Mouse (Mus musculus) testis, adult 2 months (tissue): ENCODE measurements around the gene Fam133b. TPM values are rescaled to one million over a fixed set of nuclear protein-coding genes. Genes with fewer than 3 reads are reported as not detected.

ENCODE experiments used
- H3K27ac ChIP-seq: fragments of 200-500 bp; 2 replicates; pipeline ENCODE4 v1.5.1; 2012; ENCODE audit warnings: low read depth, low read length; ENCODE audit not compliant: control insufficient read depth, insufficient read depth
- H3K27me3 ChIP-seq: fragments of 200-500 bp; 2 replicates; pipeline ENCODE4 v1.6.1; 2012; ENCODE audit warnings: mild to moderate bottlenecking, low read length, moderate library complexity; ENCODE audit not compliant: control insufficient read depth, insufficient read depth
- H3K36me3 ChIP-seq: fragments of 200-500 bp; 2 replicates; pipeline ENCODE4 v1.6.1; 2012; ENCODE audit warnings: mild to moderate bottlenecking, low read length; ENCODE audit not compliant: control insufficient read depth, insufficient read depth
- H3K4me1 ChIP-seq: fragments of 200-500 bp; 2 replicates; pipeline ENCODE4 v1.6.1; 2012; ENCODE audit warnings: low read length; ENCODE audit not compliant: control insufficient read depth, insufficient read depth
- H3K4me3 ChIP-seq: fragments of 200-500 bp; 2 replicates; pipeline ENCODE4 v1.5.1; 2012; ENCODE audit warnings: low read depth, mild to moderate bottlenecking, low read length, moderate library complexity, mixed read lengths; ENCODE audit not compliant: control insufficient read depth
- CTCF ChIP-seq: fragments of 200-500 bp; IDR thresholded peaks from 2 replicates; pipeline ENCODE4 v1.5.1; 2012; ENCODE audit warnings: low read depth, mild to moderate bottlenecking, inconsistent platforms, low read length, moderate library complexity; ENCODE audit not compliant: control insufficient read depth, insufficient read depth, insufficient replicate concordance
- POLR2A ChIP-seq: fragments of 200-500 bp; IDR thresholded peaks from 2 replicates; pipeline ENCODE4 v1.6.1; 2012; ENCODE audit warnings: low read depth, mild to moderate bottlenecking, inconsistent platforms, low read length, moderate library complexity; ENCODE audit not compliant: control insufficient read depth
- polyA plus RNA-seq: library from polyadenylated mRNA; depleted of rRNA; stranded (reverse); fragments of >200 nt; gene quantifications from 2 replicates; pipeline ENCODE4 v1.2.3, GENCODE M21; 2012

The Fam133b gene
- polyA plus RNA-seq, 1 experiment, result 10.1 TPM

DNA sequence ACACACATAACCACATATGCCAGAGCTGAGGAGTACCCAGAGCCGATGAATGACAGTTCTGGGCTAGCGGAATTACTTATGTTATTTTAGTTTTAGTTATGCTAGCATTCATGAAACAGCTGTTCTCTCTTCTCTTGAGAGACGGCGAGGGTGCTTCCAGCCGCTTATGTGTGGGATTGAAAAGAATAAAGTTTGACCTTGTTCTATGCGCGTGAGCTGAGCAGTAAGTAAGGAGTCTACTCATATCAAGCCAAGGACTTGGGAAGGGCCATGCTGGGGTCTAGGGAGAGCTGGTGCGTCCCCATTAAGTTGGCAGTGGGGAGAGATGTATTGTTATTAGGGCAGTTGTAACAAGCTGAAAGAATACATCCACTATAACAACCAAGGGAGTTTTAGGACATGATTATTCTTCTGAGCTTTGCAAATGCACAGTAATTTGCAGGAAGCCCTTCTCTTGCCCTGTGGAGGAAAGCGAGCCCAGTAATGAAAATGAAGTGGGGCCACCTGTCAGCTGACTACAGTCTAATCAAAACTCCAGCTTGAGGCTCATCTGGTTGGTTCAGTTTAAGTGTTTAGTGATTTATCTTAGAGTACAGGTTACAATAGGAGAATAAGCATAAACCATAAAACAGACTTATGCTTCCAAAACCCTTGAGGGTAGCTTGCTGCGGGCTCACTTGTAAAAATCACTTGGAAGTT, 32.4 kb upstream of the Fam133b start:
- no peaks in the 10 kb centered on the region for H3K4me1 ChIP-seq
- TF ChIP-seq CTCF (no peak), POLR2A (no peak)

DNA sequence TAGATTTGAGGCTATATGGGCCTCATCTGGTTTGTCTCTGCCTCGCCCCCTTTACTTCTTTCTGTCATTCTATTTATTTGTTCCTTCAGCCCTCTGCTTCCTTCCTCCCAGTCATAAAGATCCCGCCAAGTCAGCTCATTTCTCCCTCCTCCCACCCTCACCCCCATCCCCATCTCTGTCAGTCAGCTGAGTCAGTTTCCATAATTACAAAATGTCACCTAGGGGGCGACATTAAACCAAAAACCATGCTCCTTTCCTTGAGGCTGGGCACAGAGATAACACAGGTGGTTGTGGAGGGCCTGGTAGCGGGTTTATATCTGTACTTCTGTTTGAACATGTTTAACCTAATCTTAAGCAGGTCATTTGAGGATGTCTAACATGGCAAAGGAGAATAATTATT, 31.0 kb upstream of the Fam133b start:
- Histone ChIP-seq H3K4me3 (no peak overlapping the region), H3K27me3 (no peaks in the 10 kb centered on the region), H3K27ac (no peak overlapping the region), H3K4me1 (no peaks in the 10 kb centered on the region), H3K36me3 (no peaks in the 10 kb centered on the region)
- TF ChIP-seq CTCF, result no peak
- TF ChIP-seq POLR2A, result no peak

More for the DNA sequence above, 32.4 kb upstream of the Fam133b start:
- H3K36me3 ChIP-seq, result no peaks in the 10 kb centered on the region
- no peaks in the 10 kb centered on the region for H3K27me3 ChIP-seq
- H3K27ac ChIP-seq, result no peak overlapping the region
- no peak overlapping the region for H3K4me3 ChIP-seq

DNA sequence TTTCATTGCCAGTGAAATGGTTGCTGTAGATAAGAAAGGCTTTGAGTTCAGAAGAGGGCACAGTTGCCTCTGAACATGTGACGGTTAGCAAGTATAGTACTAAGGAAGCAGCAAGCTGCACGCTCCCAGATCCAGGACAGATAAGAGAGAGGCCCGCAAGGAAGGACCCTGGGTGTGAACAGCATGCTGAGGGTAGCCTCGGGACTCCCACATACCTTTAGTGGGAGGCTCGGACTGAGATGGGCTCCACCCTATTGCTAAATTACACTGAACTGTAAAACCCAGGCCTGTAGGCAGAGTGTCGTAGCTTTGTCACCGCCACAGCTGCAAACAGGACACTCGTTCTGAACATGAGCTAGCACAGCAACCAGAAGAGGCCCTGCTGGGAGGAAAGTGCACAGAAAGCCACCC, 28.7 kb upstream of the Fam133b start:
- Histone ChIP-seq H3K27me3 (no peaks in the 10 kb centered on the region), H3K4me1 (no peaks in the 10 kb centered on the region), H3K27ac (no peak overlapping the region), H3K36me3 (no peaks in the 10 kb centered on the region; the same call in 1 of the 2 replicates), H3K4me3 (no peak overlapping the region)
- TF ChIP-seq CTCF (no peak), POLR2A (no peak)

DNA sequence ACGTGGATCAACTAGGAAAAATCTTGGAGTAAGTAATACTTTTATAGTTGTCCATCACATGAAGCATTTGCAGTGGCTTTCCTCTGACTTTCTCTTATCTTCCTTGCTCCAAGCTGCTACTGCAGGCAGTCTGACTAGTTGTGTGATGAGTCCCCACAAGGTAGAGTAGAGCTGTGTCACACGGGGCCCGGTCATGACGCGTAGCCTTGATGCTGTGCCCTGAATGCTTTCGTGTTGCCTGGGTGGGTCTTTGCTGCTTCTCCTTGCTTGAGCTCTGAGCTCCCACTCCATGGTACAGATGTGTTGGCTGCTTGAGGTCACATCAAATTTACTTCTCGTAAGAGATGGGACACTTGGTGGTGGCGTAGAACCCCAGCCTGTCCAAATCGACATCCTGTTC, 28.2 kb upstream of the Fam133b start:
- no peak overlapping the region for H3K4me3 ChIP-seq
- no peak overlapping the region for H3K27ac ChIP-seq
- TF ChIP-seq CTCF, result no peak
- TF ChIP-seq POLR2A, result no peak
- H3K4me1 ChIP-seq, result no peaks in the 10 kb centered on the region
- no peaks in the 10 kb centered on the region; the same call in 1 of the 2 replicates for H3K36me3 ChIP-seq
- no peaks in the 10 kb centered on the region for H3K27me3 ChIP-seq

DNA sequence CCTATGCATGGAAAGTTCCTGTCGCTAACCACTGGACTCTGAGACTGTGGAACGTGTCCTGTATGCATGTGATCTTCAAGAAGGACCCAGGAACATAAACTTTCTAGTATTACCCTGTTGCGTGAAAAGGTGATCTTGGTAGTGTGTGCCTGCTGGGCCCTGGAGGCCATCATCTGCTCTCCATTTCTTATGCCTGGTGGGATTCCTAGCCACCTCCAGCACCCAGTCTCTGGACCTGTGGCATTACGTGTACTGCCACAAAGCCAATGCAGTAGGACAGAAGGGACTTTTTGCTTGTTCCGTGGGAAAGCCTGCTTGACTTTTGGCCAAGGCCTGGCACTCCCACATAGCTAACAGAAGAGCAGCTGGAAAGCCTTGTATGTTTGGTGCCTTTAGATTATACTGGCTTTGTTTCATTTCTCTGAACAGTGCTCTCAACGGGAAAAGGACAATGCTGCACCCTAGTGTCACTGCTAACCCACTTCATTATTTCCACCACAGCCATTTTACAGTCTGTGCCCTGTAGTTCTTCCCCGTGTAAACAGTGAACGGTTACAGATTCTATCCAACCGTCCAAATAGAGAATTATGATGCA, 27.1 kb upstream of the Fam133b start:
- no peaks in the 10 kb centered on the region; the same call in 1 of the 2 replicates for H3K36me3 ChIP-seq
- H3K27me3 ChIP-seq, result no peaks in the 10 kb centered on the region
- no peak for TF ChIP-seq POLR2A
- H3K4me3 ChIP-seq, result no peak overlapping the region
- no peak overlapping the region for H3K27ac ChIP-seq
- no peaks in the 10 kb centered on the region for H3K4me1 ChIP-seq

DNA sequence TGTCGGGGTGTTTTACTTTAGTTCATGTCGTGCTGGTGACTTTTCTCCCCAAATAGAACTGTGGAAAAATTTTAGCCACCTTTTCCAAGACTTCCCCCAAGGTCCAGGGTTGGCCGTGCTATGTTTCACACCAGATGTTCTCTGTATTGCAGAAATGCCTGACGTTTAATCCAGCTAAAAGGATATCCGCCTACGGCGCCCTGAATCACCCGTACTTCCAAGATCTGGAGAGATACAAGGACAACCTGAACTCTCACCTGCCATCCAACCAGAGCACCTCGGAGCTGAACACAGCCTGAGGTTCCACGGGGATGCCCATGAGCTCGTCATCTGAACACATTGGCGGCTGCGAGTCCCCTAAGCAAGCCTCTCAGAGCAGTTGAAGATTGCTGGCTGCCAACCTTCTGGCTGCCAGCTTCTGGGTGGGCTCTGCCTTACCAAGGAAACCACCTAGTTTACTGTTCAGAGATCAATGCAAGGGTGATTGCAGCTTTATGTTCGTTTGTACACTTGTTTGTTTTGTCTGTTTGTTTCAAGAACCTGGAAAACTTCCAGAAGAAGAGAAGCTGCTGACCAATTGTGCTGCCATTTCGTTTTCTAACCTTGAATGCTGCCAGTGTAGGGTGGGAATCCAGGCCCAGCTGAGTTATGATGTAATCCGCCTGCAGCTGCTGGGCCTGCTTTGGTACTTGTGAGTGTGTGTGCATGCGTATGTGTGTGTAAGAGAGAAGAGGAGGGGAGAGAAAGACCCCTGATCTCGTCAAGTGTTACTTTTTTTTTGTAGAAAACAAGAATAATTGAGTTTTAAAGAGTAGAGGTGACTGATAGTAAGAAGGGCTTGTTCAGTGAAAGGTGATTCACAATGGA, 22.9 kb upstream of the Fam133b start:
- H3K4me3 ChIP-seq, result no peak overlapping the region
- no peak for TF ChIP-seq POLR2A
- TF ChIP-seq CTCF, result no peak
- H3K36me3 ChIP-seq, result no peaks in the 10 kb centered on the region; the same call in 1 of the 2 replicates
- H3K4me1 ChIP-seq, result no peaks in the 10 kb centered on the region
- H3K27ac ChIP-seq, result no peak overlapping the region
- H3K27me3 ChIP-seq, result no peaks in the 10 kb centered on the region

DNA sequence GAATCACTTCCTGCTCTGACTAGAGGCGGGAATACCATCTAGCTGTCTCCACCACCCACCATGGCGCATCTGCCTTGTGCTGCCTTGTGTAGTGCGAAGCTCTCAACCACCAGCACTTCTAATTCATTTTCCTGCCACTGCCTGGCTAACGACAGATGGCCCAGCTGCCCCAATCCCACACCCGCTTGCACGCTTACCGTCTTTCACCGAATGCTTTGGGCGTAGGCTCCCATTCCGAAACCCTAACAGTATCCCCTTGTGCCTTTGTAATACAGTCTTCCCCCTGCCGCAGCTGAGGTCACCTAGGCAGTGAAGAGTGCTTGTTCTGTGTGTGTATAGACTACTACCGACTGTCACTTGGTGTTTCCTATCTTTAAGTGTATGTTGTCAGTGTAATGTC, 21.9 kb upstream of the Fam133b start:
- TF ChIP-seq POLR2A (no peak), CTCF (no peak)
- H3K27ac ChIP-seq, result no peak overlapping the region
- H3K4me3 ChIP-seq, result no peak overlapping the region
- no peaks in the 10 kb centered on the region; the same call in 1 of the 2 replicates for H3K36me3 ChIP-seq
- H3K4me1 ChIP-seq, result no peaks in the 10 kb centered on the region
- H3K27me3 ChIP-seq, result no peaks in the 10 kb centered on the region
